Mouse (Mus musculus) ES-Bruce4 (cell line): Measurements from ENCODE around the gene Olfr520.

Experiments
- CTCF ChIP-seq: IDR thresholded peaks from one replicate; pipeline ENCODE4 v1.8.1; 2011; ENCODE audit warnings: low read depth, low read length
- EP300 ChIP-seq: IDR thresholded peaks from 2 replicates; pipeline ENCODE4 v1.6.1; 2011; ENCODE audit warnings: low read depth, low read length; ENCODE audit not compliant: insufficient read depth

GRCm38 (mm10) chr7:99712431-99712830, 17.6 kb upstream of the Olfr520 start:
- TF ChIP-seq CTCF (no peak), EP300 (no peak)
